Mouse (Mus musculus): ENCODE measurements around the gene Ap1g2. TPM values are rescaled to one million over a fixed set of nuclear protein-coding genes. Genes with fewer than 3 reads are reported as not detected.

Gene Ap1g2
- polyA plus RNA-seq, 1 experiment from 2014 or later: 10.1 TPM

DNA sequence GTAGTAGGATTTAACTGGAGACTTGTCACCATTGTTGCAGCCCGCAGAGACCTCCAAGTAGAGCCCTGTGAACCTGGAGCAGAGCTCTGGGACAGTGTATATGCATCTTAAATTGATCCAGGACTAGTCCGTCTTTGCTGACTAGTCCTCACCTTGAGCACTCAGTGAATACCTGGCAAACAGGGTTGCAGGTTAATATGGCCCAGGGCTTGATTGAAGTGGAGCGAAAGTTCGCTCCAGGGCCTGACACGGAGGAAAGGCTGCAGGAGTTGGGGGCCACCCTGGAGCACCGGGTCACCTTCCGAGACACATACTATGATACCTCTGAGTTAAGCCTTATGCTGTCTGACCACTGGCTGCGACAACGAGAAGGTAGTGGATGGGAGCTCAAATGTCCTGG lies 11.1 kb downstream of the Ap1g2 start:
- Histone ChIP-seq H3K36me3 (ENCODE audit: control insufficient read depth, insufficient read depth, low read length) (no peaks in the 10 kb centered on the region), H3K4me3 (ENCODE audit: low read depth, low read length) (peak overlapping the region; percentile 60), H3K9ac (ENCODE audit: low read length) (peak overlapping the region; percentile 80), H3K27me3 (ENCODE audit: control insufficient read depth, insufficient read depth, low read length) (no peaks in the 10 kb centered on the region), H3K4me2 (peak overlapping the region; percentile 75), H3K4me1 (ENCODE audit: control insufficient read depth, insufficient read depth, low read length) (peaks cover 27% of the 10 kb centered on the region), H3K9me3 (ENCODE audit: control insufficient read depth, low read length) (no peaks in the 10 kb centered on the region), H3K27ac (ENCODE audit: low read depth, low read length) (peak overlapping the region; percentile 55; the same call in 1 of the 2 replicates)
- ATAC-seq (ENCODE audit: low FRiP score) (no peak), DNase-seq (ENCODE audit: low spot score, missing footprints) (no peak)
- WGBS: 56% methylated on average over 9 of the region's 9 CpGs

DNA sequence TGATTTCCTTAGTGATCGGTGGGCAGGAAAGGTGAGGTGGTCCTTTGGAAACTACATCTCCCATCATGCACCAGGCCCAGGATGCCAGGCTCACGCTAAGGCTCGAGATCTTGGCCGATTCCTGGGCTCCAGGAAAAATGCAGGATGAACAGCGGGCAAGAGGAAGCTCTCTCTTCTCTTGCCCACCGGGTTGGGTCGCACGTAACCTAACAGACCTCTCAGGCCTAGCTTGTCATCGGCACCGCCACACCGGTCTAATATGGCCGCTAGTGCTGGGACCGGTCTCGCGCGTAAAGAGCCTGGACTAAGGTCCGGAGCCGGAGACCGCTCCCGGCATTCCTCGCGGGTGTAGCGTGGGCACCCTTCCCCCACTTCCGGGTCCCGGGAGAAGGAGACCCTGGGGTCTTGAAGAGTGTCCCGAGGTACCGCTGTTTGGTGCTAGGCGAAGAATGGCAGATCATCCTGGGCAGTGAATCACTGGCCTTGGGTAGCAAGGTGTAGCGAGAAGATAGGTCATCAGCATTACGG lies 11.6 kb downstream of the Ap1g2 start, which contains the start of gene Thtpa:
Thtpa (plus strand) TSS at position 81 of the 528 bp plus-strand sequence.
- WGBS: under 1% methylated on average over 30 of the region's 30 CpGs
- ATAC-seq (ENCODE audit: low FRiP score): peak; percentile 65
- peaks cover 29% of the 10 kb centered on the region for H3K4me1 ChIP-seq (ENCODE audit: control insufficient read depth, insufficient read depth, low read length)

DNA sequence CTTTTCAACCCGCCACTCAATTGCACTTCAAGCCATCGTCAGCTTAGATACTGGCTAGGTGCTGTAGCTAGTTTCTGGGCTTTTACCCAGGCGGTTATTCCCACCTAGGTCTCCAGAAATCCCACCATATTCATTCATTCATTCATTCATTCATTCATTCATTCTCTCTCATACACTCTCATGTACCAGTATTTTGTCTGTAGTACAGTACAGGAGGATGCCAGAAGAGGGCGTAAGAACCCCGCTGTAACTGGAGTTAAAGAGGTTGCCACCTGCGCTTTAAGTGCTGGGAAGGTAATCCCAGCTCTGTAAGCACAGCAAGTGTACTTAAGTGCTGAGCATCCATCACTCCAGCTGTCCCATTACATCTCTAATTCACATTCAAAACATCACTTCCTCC lies 12.5 kb downstream of the Ap1g2 start:
- H3K4me1 ChIP-seq (ENCODE audit: control insufficient read depth, insufficient read depth, low read length): peaks cover 36% of the 10 kb centered on the region
- no peak overlapping the region for H3K9ac ChIP-seq (ENCODE audit: low read length)
- no peaks in the 10 kb centered on the region for H3K9me3 ChIP-seq (ENCODE audit: control insufficient read depth, low read length)
- no peaks in the 10 kb centered on the region for H3K27me3 ChIP-seq (ENCODE audit: control insufficient read depth, insufficient read depth, low read length)
- no peak for DNase-seq (ENCODE audit: low spot score, missing footprints)
- no peak overlapping the region for H3K4me2 ChIP-seq
- no peak overlapping the region for H3K27ac ChIP-seq (ENCODE audit: low read depth, low read length)
- 39% methylated on average over 6 of the region's 6 CpGs for WGBS
- no peak overlapping the region for H3K4me3 ChIP-seq (ENCODE audit: low read depth, low read length)
- ATAC-seq (ENCODE audit: low FRiP score): no peak
- no peaks in the 10 kb centered on the region for H3K36me3 ChIP-seq (ENCODE audit: control insufficient read depth, insufficient read depth, low read length)

More for the DNA sequence above, 11.6 kb downstream of the Ap1g2 start, which contains the start of gene Thtpa:
- peak; percentile 98 for DNase-seq (ENCODE audit: low spot score, missing footprints)
- Histone ChIP-seq H3K27ac (ENCODE audit: low read depth, low read length) (peak within 1 kb of the TSS; percentile 55), H3K9ac (ENCODE audit: low read length) (peak within 1 kb of the TSS; percentile 80), H3K4me3 (ENCODE audit: low read depth, low read length) (peak within 1 kb of the TSS; percentile 60), H3K36me3 (ENCODE audit: control insufficient read depth, insufficient read depth, low read length) (no peaks in the 10 kb centered on the region), H3K9me3 (ENCODE audit: control insufficient read depth, low read length) (no peaks in the 10 kb centered on the region), H3K4me2 (peak within 1 kb of the TSS; percentile 75), H3K27me3 (ENCODE audit: control insufficient read depth, insufficient read depth, low read length) (no peaks in the 10 kb centered on the region)

DNA sequence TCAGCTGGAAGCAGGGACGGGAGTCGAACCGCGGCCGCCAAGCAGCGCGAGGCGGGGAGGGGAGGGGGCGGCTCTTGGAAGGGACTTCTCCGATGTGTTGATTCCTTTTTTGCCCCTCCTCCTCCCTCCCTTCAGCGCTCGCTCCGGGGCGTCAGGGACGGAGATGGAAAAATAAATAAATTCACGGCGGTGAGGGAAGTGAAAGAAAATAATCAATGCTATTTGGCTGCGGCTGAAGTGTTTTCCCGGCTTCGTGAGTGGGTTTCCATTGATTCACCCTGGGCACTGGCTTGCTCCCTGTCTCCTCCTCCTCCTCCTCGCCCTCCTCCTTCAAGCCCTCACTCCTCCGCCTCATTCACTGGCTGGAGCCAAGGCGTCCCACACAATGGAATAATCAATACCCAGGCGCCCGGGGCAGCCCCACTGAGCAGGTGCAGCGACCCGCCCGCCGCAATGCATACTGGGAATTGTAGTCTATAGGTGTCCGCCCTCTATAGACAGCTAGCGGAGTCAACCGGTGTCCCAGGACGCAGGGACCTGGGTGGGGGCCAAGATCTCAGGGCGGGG lies 14.3 kb downstream of the Ap1g2 start, which contains the start of gene Zfhx2:
Zfhx2 (minus strand) TSS at position 314 of the 567 bp plus-strand sequence.
- 1% methylated on average over 34 of the region's 34 CpGs for WGBS
- Histone ChIP-seq H3K4me1 (ENCODE audit: control insufficient read depth, insufficient read depth, low read length) (peaks cover 33% of the 10 kb centered on the region), H3K36me3 (ENCODE audit: control insufficient read depth, insufficient read depth, low read length) (no peaks in the 10 kb centered on the region), H3K9ac (ENCODE audit: low read length) (peak within 1 kb of the TSS; percentile 89), H3K4me2 (peak within 1 kb of the TSS; percentile 80), H3K4me3 (ENCODE audit: low read depth, low read length) (peak within 1 kb of the TSS; percentile 69), H3K27ac (ENCODE audit: low read depth, low read length) (peak within 1 kb of the TSS; percentile 85), H3K9me3 (ENCODE audit: control insufficient read depth, low read length) (no peaks in the 10 kb centered on the region), H3K27me3 (ENCODE audit: control insufficient read depth, insufficient read depth, low read length) (no peaks in the 10 kb centered on the region)
- peak; percentile 94 for ATAC-seq (ENCODE audit: low FRiP score)
- peak; percentile 99 for DNase-seq (ENCODE audit: low spot score, missing footprints)

DNA sequence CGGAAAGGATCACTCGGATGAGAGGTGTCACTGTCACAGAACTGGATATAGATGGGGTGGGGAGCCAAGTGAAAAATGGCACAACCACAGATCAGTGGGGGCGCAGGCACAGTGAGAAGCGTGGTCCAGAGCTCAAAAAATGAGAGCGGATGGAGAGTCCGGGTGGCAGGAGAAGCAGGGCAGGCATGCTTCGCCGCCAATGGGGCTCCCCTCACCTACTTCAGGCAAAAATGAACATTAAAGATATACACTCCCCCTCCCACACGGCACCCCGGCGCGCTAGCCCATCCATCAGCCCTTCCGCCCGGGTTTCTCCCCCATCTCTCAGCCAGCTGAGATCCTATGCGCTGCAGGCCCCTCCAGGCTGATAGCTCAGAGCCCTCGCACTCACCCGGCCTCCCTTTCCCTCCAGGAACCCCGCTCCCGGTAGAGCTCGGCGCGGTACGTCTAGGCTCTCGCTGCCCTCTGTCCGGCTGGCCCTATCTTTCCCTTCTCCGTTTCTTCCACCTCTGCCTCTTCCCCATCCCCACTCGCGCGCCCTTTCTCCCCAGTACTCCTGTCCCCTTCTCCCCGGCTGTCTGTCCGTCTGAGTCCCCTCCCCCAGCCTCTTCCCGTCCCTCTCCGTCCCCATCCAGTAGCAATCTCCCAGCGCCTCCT lies 15.1 kb downstream of the Ap1g2 start:
- Histone ChIP-seq H3K4me1 (ENCODE audit: control insufficient read depth, insufficient read depth, low read length) (peaks cover 25% of the 10 kb centered on the region), H3K27me3 (ENCODE audit: control insufficient read depth, insufficient read depth, low read length) (no peaks in the 10 kb centered on the region), H3K4me2 (peak overlapping the region; percentile 80), H3K9ac (ENCODE audit: low read length) (peak overlapping the region; percentile 89), H3K36me3 (ENCODE audit: control insufficient read depth, insufficient read depth, low read length) (no peaks in the 10 kb centered on the region), H3K9me3 (ENCODE audit: control insufficient read depth, low read length) (no peaks in the 10 kb centered on the region), H3K4me3 (ENCODE audit: low read depth, low read length) (peak overlapping the region; percentile 69), H3K27ac (ENCODE audit: low read depth, low read length) (peak overlapping the region; percentile 85)
- WGBS: 4% methylated on average over 34 of the region's 34 CpGs
- ATAC-seq (ENCODE audit: low FRiP score): peak; percentile 12; the same call in 1 of the 2 replicates
- DNase-seq (ENCODE audit: low spot score, missing footprints): peak; percentile 95

DNA sequence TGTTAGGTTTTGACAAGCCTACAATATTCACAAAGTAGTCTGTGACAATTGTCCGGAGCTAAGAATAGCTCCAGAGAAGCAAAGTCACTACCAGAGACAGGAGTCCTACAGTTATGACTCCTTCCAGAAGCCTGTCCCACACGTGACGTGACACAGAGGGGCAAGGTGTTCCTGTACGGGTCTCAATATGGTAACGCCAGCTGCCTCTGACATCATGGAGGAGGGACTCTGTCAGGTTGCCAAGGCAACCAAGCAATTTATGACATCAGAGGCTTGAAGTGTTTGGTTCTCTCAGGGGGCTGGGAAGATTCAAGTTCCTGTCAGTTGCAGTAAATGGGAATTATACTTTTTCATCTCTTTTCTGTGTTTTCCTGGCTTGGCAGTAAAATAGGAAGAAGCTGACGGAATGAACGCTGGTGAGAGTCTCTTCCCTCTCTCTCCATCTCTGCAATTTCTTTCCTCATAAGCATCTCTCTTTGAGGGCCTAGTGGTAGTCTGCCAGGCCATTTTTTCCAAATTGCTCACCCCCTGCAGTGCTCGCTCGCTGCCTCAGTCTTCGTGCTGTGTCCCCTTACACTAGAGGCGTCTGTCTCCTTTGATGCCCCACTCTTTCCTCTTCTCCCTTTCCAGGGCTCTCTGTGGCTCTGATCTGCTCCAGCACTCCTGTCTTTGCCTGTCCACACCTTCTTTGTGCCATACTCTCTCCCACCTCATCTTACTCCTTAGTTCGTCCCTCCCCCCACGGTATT lies 17.0 kb downstream of the Ap1g2 start:
- Histone ChIP-seq H3K9me3 (ENCODE audit: control insufficient read depth, low read length) (no peaks in the 10 kb centered on the region), H3K4me3 (ENCODE audit: low read depth, low read length) (no peak overlapping the region), H3K27me3 (ENCODE audit: control insufficient read depth, insufficient read depth, low read length) (no peaks in the 10 kb centered on the region), H3K36me3 (ENCODE audit: control insufficient read depth, insufficient read depth, low read length) (no peaks in the 10 kb centered on the region), H3K4me2 (peak overlapping the region; percentile 80; the same call in 1 of the 2 replicates), H3K4me1 (ENCODE audit: control insufficient read depth, insufficient read depth, low read length) (peaks cover 20% of the 10 kb centered on the region), H3K9ac (ENCODE audit: low read length) (no peak overlapping the region), H3K27ac (ENCODE audit: low read depth, low read length) (no peak overlapping the region)
- ATAC-seq (ENCODE audit: low FRiP score) (no peak), DNase-seq (ENCODE audit: low spot score, missing footprints) (no peak)
- WGBS: 60% methylated on average over 13 of the region's 13 CpGs

DNA sequence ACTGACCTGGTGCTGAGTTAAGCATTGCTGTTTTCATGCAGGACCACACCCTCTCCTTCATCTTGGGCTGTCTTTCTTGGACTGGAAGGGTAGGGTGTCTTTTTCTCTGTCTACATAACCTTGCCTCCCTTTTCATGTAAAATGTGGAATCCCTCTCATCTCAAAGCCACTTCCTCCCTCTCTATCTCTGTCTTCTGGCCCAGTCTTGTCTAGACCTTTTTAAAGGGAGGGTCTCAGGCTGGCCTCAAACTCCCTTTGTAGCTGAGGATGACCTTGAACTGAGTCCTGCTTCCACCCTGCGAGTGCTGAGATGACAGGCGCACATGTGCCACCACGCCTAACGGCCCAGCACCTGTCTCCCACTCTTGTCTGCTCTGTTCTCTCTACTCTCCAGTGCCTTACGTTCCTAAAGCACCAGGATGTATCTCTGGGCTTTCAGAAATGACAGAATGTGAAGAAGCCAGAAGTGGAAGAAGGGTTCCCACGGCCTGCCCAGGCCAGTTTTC lies 20.3 kb downstream of the Ap1g2 start:
- Histone ChIP-seq H3K9ac (ENCODE audit: low read length) (no peak overlapping the region), H3K4me2 (no peak overlapping the region), H3K4me3 (ENCODE audit: low read depth, low read length) (no peak overlapping the region), H3K9me3 (ENCODE audit: control insufficient read depth, low read length) (no peaks in the 10 kb centered on the region), H3K27me3 (ENCODE audit: control insufficient read depth, insufficient read depth, low read length) (no peaks in the 10 kb centered on the region), H3K36me3 (ENCODE audit: control insufficient read depth, insufficient read depth, low read length) (no peaks in the 10 kb centered on the region), H3K27ac (ENCODE audit: low read depth, low read length) (no peak overlapping the region), H3K4me1 (ENCODE audit: control insufficient read depth, insufficient read depth, low read length) (peaks cover 19% of the 10 kb centered on the region)
- 89% methylated on average over 6 of the region's 6 CpGs for WGBS
- no peak for DNase-seq (ENCODE audit: low spot score, missing footprints)
- no peak for ATAC-seq (ENCODE audit: low FRiP score)

DNA sequence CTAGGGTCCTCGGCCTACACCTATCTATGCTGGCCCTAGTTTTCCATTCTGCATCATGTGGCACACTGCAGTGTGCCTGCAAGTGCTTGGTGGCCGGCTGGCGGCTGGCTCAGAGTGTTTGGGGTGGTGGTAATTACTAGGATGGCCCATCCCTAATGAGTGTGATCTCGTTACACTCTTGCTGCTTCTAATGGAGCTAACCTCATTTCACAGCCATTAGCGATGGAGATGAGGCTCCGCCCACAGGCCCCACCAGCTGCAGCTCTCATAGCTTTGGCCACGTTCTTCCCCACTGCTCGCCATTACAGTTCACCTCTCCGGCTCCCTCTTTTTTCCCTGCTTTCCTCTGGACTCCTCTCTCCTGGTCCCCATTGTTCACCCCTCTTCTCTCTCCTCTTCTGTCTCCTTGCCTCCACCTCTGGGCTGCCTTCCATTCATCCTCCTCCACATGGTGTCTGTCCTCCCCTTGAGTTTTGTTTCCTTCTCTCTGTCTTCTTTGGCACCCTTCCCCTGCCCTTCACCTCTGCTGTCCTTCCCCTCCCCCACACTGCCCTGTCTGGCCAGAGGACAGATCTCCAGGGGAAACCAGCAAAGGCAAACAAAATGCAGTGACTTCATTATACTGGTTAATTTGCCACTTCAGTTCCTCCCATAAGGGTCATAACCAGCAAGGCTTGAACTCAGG lies 20.9 kb downstream of the Ap1g2 start:
- peaks cover 16% of the 10 kb centered on the region; the same call in 1 of the 2 replicates for H3K4me1 ChIP-seq (ENCODE audit: control insufficient read depth, insufficient read depth, low read length)
- ATAC-seq (ENCODE audit: low FRiP score) (no peak; the same call in 1 of the 2 replicates), DNase-seq (ENCODE audit: low spot score, missing footprints) (no peak)
- H3K9me3 ChIP-seq (ENCODE audit: control insufficient read depth, low read length): no peaks in the 10 kb centered on the region
- 56% methylated on average over 9 of the region's 9 CpGs for WGBS
- no peaks in the 10 kb centered on the region for H3K36me3 ChIP-seq (ENCODE audit: control insufficient read depth, insufficient read depth, low read length)
- H3K9ac ChIP-seq (ENCODE audit: low read length): no peak overlapping the region
- no peak overlapping the region; the same call in 1 of the 2 replicates for H3K27ac ChIP-seq (ENCODE audit: low read depth, low read length)
- no peak overlapping the region for H3K4me3 ChIP-seq (ENCODE audit: low read depth, low read length)
- H3K27me3 ChIP-seq (ENCODE audit: control insufficient read depth, insufficient read depth, low read length): no peaks in the 10 kb centered on the region
- no peak overlapping the region for H3K4me2 ChIP-seq
